Mouse (Mus musculus): Measurements from ENCODE around the gene Tssk4.

GRCm38 (mm10) chr14:55651528-55651927 is 1.5 kb downstream of the Tssk4 start:
- TF ChIP-seq ZC3H11A (IDR thresholded peaks at IDR 0.05; ENCODE audit: borderline replicate concordance, low read depth, low read length) (no peak), ZNF384 (IDR thresholded peaks at IDR 0.05; ENCODE audit: low read depth, low read length) (no peak), MAFK (IDR thresholded peaks at IDR 0.05; ENCODE audit: insufficient read depth, low read depth, low read length) (no peak), CHD2 (IDR thresholded peaks at IDR 0.05; ENCODE audit: low read depth, low read length) (no peak)
